ENCODE assay signal across 16 mouse cellular contexts in the genomic region with DNA sequence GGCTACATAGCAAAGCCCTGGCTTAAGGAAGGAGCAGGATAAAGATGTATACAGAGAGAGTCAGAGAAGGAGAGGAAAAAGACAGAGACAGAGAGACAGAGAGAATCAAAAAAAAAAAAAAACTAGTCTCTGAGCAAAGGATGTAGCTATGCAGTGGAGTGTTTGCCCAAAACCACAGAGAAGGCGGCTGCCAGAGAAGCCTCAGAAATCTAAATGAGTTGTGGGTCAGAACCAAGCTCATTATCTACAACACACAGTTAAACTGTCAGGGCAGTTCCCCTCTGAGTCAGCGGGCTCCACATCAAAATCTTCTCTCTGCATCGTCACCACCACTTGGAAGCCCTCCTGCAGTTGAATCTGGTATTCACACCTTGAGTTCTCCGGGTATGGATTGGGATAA. TPM values are rescaled to one million over a fixed set of nuclear protein-coding genes. Genes with fewer than 3 reads are reported as not detected.
"Had no signal": no experiment of that assay in that cellular context is flagged by ENCODE, and none has a peak within 500 bp of the region (broad histone marks: within the 10 kb centered on the region; RNA-seq: fewer than 3 reads in every experiment).

No protein-coding gene starts in this region.

- H3K4me1 ChIP-seq: limb, embryonic 12.5 days; liver, embryonic 13.5 days; lung, embryonic 15.5 days; midbrain, embryonic 13.5 days; neural tube, embryonic 15.5 days had no signal

- H3K9me3 ChIP-seq: limb, embryonic 12.5 days; liver, embryonic 13.5 days; lung, embryonic 15.5 days; midbrain, embryonic 13.5 days; neural tube, embryonic 15.5 days had no signal

- H3K9ac ChIP-seq: limb, embryonic 12.5 days; liver, embryonic 13.5 days; liver, postnatal 0 days; lung, embryonic 15.5 days; midbrain, embryonic 13.5 days; neural tube, embryonic 15.5 days had no signal

- H3K4me2 ChIP-seq: limb, embryonic 12.5 days; liver, embryonic 13.5 days; lung, embryonic 15.5 days; midbrain, embryonic 13.5 days; neural tube, embryonic 15.5 days had no signal

- H3K27me3 ChIP-seq: limb, embryonic 12.5 days; liver, embryonic 13.5 days; lung, embryonic 15.5 days; midbrain, embryonic 13.5 days; neural tube, embryonic 15.5 days had no signal

- DNase-seq: kidney, postnatal 10 days; kidney, postnatal 4 days; liver; liver, embryonic 13.5 days; liver, postnatal 0 days; lung, postnatal 14 days; thymus, postnatal 4 days had no signal

- H3K4me3 ChIP-seq: layer of hippocampus, adult 2 months; limb, embryonic 12.5 days; liver, embryonic 13.5 days; lung, embryonic 15.5 days; midbrain, embryonic 13.5 days; myocyte; neural tube, embryonic 15.5 days had no signal

- H3K27ac ChIP-seq: layer of hippocampus, adult 2 months; limb, embryonic 12.5 days; liver, embryonic 13.5 days; lung, embryonic 15.5 days; macrophage; midbrain, embryonic 13.5 days; neural tube, embryonic 15.5 days; stomach, postnatal 0 days had no signal

- H3K36me3 ChIP-seq: limb, embryonic 12.5 days; liver, embryonic 13.5 days; lung, embryonic 15.5 days; midbrain, embryonic 13.5 days; neural tube, embryonic 15.5 days had no signal

RNA-seq across cellular contexts. Expression of gene C1s2, which starts 5.1 kb away (rescaled TPM):
- polyA plus RNA-seq: limb, embryonic 12.5 days; liver, embryonic 13.5 days; liver, postnatal 0 days; macrophage; neural tube, embryonic 11.5 days had no signal
